Mouse (Mus musculus) CD4-positive, CD25-positive, alpha-beta regulatory T cell, adult 9 weeks (primary cell): ENCODE measurements around the gene Ecm1. TPM values are rescaled to one million over a fixed set of nuclear protein-coding genes. Genes with fewer than 3 reads are reported as not detected.

Experiments used
- polyA plus RNA-seq: library from polyadenylated mRNA; unstranded; fragments of 100-300 nt; shearing (Covaris generic); gene quantifications from one replicate; pipeline ENCODE4 v1.2.1, GENCODE M21; 2017

The Ecm1 gene
- polyA plus RNA-seq = 235 TPM

DNA sequence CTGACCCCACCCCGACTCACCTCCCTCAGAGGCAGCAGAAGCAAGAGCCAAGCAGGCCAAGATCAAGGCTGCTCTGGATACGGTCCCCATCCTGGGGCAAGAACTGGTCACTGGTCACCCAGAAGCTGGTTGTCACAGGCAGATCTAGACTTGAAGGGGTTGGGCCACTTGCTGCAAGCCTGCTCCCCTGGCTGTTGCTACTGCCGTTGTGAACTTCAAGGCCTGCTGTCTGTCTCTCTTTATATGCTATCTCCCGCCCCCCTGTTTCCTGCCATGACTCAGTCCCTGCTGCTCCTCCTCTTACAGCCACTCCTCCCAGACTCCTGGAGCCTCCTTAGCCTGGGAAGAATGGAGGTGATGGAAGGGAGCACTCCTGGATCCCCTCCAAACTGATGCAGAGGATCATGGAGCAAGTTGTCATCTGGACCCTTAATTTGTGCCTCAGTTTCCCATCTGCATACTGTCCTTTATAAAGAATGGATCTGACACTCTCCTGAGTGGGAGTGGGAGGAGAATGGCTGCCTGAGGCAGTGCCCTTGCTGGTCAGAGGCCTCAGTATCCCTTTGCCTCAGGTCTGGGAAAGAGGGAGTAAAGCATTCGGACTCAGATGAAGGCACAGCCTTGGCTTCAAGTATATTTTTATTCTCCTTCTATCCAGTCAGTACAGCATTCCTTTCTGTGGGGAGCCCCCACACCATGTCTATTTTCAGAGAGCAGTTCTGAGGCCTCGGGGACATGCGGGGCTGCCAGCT lies at the start of gene Ecm1:
TSS of gene Ecm1 (minus strand) at position 217 of the 752 bp plus-strand sequence.

DNA sequence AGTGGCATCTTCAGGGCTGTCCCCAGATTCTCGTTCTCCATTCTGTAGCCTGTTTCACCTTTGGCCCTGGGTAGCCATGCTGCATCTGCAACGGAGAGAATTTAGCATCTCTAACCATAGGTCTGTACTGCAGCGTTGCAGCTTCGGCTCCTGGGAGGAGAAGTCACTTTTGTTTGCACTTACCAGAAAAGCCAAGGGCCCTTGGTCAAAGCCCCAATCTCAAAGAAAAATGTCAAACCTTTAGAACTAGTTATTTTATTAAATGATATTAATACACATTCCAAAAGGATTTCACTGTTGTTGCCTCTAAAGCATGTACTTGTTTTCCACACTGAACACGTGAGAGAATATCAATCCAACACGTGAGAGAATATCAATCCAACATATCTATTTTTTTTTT lies 20.7 kb upstream of the Ecm1 start, which contains the start of gene Tars2:
TSS of gene Tars2 (minus strand) at position 101 of the 400 bp plus-strand sequence.

DNA sequence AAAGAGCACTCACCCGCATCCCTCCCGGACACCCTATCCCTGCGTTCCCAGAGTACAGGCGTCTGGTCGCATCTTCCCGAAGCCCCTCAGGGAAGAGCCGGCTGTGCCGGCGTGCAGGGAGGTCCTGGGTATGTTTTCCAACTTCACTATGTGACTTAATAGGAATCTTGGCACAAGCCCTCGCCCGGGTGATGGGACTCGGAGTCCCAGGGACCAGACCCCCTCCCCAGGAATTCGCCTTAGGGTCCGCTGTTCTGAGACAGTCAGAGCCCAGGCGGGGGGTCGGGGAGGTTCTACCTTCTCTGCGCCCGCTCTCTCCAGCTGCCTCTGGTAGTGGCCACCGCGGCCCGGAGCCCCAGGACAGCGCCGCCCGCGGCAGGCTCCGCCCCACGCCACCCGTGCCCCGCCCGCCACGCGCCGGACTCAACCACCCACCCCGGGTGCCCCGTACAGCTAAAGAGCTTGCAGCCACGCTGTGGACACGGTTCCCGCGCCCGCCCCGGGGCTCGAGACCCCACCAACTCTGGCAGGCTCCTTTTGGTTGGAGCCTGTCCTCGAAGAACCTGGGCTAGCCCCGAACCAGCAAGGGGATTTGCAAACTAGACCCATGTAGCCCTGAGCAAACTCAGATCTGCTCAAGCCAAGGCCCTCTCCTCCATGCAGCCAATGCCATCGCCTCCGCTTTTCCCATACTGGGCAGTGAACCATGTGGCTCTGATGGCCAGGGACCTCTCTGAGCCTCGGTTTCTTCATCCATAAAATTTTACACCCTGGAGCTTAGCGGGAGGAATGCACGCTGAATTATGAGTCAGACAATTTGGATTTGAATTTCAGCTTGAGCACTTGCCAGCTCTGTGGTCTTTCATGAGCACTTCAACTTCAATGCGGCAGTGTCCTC lies 51.6 kb downstream of the Ecm1 start, which contains the start of gene Adamtsl4:
TSS of gene Adamtsl4 (minus strand) at position 394 of the 898 bp plus-strand sequence.

Other genes with a start within 250 kb of the Ecm1 start
- gene Ctsk, start 240.3 kb downstream of the Ecm1 start, polyA plus RNA-seq = 0.19 TPM
- gene Ctss, start 212.8 kb downstream of the Ecm1 start, polyA plus RNA-seq = 386 TPM
- not detected for gene Hormad1, start 179.9 kb downstream of the Ecm1 start, polyA plus RNA-seq
- gene Golph3l, start 150.6 kb downstream of the Ecm1 start, polyA plus RNA-seq = 55.8 TPM
- gene Ensa, start 114.6 kb downstream of the Ecm1 start, polyA plus RNA-seq = 96.7 TPM
- gene Mcl1, start 80.8 kb downstream of the Ecm1 start, polyA plus RNA-seq = 42.6 TPM
- 10.5 TPM for gene Adamtsl4, start 51.7 kb downstream of the Ecm1 start, polyA plus RNA-seq
- 88.7 TPM for gene Tars2, start 20.6 kb upstream of the Ecm1 start, polyA plus RNA-seq
- gene Rprd2, start 79.3 kb upstream of the Ecm1 start, polyA plus RNA-seq = 16.8 TPM
- 77.5 TPM for gene Prpf3, start 116.3 kb upstream of the Ecm1 start, polyA plus RNA-seq
- gene Mrps21, start 131.9 kb upstream of the Ecm1 start, polyA plus RNA-seq = 281 TPM
- gene Ciart, start 142.7 kb upstream of the Ecm1 start, polyA plus RNA-seq = 8.2 TPM
- 0.67 TPM for gene BC028528, start 152.4 kb upstream of the Ecm1 start, polyA plus RNA-seq
- 61.7 TPM for gene Aph1a, start 154.4 kb upstream of the Ecm1 start, polyA plus RNA-seq
- gene Car14, start 165.1 kb upstream of the Ecm1 start, polyA plus RNA-seq = not detected
- gene Anp32e, start 189.7 kb upstream of the Ecm1 start, polyA plus RNA-seq = 233 TPM